Mouse (Mus musculus) kidney, adult 8-10 months (tissue): ENCODE results near the gene Hdhd3.

Experiments used
- DNase-seq, 2 experiments: peaks; one replicate each; pipeline ENCODE4 v3.0.0; 2022

Hdhd3 gene

DNA sequence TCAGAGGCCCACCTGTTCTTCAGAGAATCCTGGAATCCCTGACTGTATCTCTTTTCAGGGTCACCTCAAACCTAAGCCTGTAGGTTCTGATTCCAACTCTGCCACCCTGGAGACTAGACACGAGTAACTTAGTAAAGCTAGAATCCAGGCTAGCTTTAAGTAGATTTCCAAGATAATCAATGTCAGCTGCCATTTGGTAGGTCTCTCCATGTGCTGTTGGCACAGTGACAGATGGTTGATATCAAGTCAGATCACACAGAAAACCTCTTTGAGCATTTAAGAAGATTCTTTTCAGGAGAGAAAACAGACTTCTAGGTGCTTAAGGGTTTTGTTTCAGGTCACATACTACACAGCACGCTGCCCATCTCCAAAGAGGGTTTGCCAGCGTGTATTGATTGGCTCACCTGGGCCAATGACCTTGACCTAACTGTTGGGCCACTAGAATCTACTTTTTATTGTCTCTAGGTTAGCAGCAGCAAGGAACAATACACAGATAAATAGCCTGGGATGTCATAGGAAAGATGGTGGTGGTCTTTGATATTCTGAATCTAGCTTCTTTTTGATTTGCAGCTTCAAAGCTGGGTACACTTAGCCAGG is at the start of gene Hdhd3:
Gene Hdhd3 (minus strand): TSS at position 94 of the 597 bp plus-strand sequence.
- DNase-seq, result no peak

DNA sequence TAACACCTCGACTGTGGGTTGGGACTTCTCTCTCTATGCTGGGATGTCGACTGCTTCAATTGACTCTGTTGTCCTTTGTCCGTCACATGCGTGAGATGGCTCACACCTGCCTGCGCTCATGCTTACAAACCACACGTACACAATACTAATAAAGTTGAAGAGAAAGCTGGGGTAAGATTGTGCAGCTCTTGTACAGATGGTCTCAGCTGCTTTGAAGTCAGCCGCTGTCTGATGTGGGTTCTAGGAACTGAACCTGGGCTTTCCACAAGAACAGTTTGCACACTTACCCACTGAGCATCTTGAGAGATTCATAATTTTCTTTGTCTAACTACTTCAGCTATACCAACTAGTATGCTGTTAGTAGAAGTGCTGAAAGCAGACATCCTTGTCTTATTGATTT is 48.7 kb upstream of the Hdhd3 start:
- no peak for DNase-seq

DNA sequence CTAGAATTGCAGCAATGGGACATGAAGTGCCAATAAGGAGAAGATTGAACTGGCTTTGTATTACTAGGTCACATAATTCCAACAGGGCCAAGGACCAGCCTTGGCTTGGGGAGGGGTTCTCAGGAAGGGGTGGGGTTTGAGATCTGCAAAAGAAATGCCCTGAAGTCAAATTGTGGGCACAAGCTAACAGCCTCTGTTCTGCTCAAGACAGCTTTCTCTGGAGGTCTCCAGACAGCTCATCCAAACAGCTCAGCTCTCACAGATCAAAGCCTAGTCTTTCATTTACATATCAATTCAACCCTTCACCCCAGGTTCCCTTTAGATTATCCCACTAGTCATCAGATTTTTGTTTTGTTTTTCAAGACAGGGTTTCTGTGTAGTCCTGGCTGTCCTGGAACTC is 41.5 kb upstream of the Hdhd3 start:
- no peak for DNase-seq

DNA sequence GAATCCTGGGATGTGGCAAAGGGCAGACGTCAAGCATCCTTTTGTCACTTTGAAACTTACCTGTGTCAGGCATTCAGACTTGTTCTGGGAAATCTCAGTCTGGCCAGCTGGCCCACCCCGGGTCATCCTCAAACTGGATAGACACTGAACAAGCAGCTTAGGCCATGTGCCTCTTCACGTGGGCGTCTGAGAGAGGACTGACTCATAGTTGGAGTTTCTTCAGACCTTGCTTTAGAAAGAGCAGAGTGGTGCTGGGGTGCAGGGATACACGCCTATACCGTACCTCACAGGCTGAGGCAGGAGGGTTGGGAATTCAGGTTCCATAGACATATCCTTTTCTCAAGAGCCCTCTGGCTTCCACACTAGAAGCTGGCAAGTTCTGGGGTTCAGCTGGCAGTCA is 40.5 kb upstream of the Hdhd3 start:
- DNase-seq, result no peak

DNA sequence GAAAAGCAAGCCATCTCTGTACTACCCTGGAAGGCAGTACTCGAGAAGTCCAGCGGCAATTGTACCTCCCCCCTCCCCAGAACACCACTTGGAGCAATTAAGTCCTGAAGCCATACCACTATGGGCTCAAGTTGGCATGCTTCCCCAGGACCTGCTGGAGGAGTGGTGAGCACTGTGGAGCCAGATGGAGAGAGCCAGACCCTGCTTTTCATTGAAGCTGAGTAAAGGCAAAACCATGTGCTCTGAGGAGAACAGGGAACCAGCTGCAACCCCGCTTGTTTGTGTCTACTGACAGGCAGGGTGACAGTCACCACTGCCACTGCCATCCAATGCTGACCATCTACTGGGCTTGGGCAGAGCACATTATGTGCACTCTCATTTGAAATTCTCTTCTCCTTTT is 38.5 kb upstream of the Hdhd3 start:
- DNase-seq, result no peak

DNA sequence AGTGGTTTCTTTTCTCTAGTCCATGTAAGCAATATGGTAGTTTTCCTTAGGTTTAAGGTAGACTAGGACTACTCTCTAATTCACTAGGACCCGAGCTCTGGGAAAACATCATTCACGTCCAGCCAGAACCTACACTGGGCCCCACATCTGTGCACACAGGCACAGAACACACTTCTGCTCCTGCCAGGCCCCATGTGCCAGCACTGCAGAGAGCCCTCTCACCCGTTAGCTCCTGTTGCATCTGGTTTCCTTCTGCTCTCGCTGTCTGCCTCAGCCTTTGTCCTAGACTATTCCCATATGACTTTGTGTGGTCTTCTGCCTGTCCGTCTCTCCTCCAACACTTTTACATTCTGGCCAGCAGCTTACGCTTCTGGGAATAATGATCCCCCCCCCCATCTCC is 30.5 kb upstream of the Hdhd3 start:
- no peak for DNase-seq

DNA sequence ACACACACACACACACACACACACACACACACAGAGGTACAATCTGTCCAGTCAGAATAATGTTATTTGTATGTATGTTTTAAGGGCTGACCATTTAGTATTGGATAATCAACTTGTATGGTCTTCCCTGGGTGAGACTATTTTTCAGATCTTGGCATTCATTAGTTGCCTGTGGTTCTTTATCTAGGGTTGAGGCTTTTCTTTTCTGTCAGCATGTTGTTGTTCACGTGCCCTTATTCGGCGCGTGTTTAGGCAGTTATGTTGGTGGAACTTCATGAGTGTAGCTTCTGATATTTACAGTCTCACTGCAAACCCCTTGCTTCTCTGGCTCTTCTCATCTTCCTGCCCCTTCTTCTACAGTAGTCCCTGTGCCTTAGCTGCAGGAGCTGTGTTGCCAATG is 24.4 kb upstream of the Hdhd3 start:
- DNase-seq, result no peak

DNA sequence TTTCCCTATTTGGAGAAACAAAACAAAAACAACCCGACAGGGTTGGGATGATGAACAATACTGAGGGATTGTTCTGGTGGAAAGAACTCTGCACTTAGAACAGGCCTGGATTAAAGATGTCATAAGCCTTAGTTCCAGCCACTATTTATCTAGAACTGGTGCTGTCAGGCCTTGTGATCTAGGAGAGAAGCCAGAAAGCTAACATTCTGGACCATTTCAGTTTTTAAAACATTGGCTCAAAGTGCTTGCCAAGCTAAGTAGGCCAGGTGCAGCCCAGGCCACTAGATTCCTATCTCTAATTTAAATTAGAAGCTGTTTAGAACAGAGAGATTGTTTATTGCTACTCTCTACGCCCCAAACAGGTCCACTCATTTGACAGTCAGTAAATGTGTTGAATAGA is 23.0 kb upstream of the Hdhd3 start:
- no peak for DNase-seq

DNA sequence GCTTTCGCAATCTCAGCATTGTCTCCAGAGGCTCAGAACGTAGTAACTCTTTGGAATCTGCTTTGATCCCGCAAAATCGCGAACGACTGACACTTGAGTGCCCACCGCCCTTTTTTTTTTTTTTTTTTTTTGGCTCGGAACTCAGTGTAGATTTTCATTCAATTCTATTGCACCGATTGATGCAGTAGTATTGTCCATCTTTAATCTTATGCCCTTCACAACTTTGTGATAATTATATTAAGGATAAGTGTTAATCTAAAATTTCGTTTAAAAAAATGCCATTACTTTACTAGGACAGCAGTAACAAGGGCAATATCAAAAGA is 22.2 kb upstream of the Hdhd3 start:
- no peak for DNase-seq

DNA sequence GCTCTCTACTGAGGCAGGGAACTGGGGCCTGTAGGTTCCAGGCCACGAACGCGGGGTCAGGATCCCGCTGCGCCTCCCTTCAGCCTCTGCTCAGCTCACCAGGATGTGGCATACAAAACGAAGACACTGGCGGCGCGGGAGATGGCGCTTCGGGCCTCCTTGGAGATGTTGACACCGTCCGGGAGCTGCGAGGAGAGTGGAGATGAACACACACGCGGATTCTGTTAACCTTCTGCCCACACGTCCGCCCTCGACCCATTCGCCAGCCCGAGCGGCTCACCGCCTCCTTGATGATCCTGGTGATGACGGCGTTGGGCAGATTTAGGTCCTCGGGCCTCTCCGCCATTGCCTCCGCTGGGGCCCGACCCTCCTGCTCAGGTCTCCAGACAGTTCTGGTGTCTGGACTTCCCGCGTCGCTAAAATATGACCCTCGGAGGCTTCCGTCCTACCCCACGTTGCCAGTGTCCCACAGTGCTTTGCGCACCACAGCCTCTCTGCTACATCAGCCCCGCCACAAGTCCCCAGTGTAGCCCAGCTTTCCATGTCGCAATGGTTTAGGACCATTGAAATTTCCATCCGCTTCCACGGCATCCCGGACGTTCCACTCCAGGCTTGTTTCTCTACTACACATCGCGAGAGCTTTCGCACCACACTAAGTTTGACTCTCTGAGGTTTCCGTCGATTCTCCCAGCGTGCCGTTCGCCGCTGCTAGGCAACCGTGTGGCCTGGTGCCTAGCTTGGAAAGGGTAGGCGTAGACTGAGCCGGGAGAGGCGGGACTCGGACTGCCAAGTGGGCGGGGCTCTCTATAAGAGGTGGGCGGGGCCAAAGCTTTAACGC is 21.6 kb upstream of the Hdhd3 start, which contains the start of the genes Pole3 and 4933430I17Rik:
Gene Pole3 (minus strand): TSS at position 418 of the 838 bp plus-strand sequence.
Gene 4933430I17Rik (plus strand): TSS at position 719 of the 838 bp plus-strand sequence.
- DNase-seq, result peak; percentile 95 to 96

DNA sequence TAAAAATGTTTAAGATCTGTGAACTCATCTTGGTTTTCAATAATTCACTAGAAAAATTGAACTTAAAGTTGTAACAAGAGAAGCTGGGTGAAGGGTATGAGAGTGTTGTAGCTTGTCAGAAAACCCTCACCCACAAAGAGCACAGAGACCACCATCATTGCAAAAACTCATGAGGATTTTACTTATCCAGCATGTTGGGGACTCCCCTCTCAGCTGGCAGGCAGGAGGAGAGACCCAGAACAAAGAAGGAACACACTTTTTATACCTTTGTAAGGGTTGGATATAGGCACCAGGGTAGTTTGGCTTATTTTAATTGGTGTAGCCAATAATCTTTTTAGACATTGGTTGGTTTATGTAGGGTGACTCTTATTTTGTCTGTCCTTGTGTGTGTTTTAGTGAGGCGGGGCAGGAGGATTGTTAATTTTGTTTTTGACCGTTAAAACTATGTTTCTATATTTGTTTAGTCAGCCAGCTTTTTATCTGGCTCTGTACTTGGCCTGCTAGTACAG is 17.7 kb upstream of the Hdhd3 start:
- DNase-seq, result no peak

DNA sequence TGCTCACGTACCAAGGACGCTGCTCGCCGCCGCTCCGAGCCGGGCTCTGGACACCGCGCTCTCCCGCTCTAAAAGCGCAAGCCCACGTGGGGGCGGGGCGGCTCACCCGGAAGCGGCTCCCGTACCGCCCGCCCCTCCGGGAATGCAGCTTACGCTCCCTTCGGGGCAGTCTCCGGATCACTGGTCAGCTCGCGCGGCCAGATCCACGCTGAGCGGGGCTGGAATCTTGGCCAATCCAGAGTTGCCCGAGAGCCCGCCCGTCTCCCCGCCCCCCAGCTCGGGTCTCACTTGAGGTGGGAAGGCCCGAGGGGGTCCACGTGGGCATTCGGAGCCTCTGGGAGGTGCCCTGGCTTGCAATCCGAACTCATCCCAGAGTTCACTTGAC is 16.6 kb upstream of the Hdhd3 start, which contains the start of gene Alad:
Gene Alad (minus strand): TSS at position 70 of the 385 bp plus-strand sequence.
- peak; percentile 93 to 95 for DNase-seq

DNA sequence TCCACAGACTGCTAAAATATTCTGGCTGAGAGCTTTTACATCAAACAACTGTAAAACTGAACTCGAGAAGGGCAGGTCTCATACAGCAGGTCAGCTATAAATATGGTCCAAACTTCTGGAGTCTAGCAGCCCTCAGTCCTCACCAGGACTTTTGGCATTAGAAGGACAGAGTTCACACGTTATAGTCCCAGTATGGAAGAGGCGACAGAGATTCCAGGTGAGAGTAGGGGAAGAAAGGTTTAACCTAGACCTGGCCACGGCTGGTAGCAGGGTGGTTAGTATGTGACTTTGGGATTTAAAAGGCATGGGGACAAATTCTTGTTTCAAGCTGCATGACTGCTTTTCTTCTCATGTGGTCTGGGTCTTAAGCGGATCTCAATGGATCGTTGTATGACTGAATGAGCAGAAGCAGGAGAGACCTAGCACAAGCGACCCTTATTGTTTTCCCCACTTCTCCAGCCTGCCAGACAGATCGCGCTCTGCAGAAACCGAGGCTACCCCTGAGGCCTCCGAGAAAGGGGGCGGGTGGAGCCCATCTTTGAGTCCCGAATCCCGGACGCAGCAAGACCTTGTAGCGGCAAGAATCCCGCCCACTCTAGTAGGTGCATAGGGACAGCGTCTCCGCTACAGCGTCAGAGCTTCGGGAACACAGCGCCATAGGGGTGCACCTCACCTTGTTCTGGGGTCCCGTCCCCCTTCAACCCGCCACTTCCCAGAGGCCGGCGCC is 16.0 kb upstream of the Hdhd3 start:
- DNase-seq, result no peak

DNA sequence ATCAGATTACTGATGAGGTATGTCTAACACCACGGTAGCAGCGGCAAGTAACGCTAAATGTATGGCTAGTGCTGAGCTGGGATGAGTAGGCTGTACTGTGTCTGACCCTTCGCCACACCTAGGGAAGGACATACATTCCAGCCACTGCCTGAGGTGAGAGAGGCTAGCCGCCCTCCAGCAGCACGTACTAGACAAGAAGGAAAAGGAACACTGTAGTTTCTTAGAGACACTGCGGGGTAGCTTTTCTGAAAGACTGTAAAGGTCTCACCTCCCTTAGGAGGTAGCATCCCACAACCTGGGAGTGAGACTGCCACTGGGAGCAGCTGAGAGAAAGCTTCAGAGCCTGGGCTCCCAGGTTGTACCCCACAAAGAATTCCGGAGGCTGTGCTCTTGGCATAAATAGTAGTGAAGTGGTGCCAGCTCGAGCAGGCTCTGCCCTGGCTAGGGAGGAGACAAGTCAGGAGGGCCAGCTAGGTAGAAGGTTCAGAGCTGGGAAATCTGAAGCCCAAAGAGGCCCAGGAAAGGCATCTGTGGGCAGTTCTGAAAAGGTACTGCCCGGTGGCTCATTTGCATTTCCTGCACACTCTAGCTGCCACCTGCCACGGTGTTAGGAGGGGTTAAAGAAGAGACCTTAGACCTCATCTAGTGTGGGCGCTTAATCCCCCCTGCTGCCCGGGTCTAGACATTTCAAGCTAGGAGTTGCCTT is 15.3 kb upstream of the Hdhd3 start:
- peak; percentile 72 to 81 for DNase-seq

DNA sequence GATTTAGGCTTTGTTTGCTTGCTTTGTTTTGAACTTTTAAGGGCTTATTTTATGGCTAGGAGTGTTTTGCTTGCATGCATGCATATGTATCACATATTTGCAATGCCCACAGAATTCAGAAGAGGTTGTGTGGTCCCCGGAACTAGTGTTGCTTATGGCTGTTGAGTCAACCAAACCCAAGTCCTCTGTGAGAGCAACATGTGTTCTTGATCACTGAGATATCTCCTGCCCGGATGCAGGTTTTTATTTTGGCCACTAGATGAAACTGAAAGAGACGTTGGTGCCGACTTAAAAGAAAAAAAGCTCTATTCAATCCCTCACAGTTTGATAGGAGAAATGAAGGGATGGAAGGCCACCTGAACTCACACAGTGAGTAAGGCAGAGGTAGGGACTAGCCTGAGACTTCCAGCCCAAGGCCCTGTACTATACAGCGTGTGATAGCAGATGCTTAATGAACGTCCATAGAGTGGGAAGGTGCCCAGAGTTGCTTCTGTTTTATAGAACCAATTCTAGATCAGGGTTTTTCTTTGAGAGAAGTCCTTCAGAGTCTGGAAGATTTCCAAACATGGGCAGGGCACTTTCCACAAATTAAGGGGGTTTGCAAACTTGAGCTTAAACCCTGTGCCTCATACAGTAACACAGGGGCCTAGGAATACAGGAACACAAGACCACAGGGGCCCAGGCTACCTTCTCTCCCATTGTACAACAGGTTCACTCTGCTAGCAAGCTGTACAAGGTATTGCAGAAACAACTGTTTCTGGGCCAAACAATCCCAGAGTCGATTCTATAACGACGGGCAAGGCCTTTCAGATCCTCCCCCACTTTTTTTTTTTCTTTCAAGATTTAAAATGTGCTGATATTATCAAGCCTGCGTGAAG is 14.5 kb upstream of the Hdhd3 start:
- DNase-seq, result no peak

DNA sequence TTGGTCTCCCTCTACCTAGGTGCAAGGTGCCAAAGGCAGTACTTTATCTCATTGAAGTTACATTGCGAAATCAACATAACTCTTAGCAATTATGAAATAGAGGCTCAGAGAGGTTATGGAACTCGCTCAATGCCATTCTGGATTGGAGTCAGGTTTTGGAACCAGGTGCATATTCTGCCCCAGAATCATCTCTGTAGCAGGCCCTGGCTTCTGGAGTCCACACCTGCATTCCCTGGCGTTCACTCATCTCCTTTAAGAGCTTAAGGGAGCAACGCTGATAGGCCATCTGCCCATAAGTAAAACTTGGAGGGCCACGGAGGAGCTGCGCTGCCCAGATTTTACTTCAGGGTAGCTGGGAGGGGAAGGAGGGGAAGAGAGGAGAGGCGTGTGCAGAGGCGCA is 13.8 kb upstream of the Hdhd3 start:
- DNase-seq, result no peak

DNA sequence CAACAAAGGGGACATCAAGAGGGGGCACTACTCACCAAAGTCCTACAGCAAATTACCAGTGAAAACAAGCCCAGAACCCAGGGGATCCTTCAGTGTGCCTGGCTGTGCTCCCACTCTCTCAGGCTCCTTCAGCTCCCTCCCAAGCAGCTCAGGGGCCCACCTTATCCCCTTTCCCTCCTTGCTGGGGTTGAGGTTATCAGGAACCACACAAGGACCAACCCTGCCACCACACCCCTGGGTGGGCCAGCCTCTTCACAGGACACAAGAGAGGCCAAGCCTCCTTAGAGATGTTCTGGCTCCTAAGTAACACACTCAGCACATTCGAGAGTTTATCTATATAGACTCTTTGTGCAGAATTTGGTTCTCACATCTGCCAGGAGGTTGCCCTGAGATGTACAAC is 13.3 kb upstream of the Hdhd3 start:
- no peak for DNase-seq

DNA sequence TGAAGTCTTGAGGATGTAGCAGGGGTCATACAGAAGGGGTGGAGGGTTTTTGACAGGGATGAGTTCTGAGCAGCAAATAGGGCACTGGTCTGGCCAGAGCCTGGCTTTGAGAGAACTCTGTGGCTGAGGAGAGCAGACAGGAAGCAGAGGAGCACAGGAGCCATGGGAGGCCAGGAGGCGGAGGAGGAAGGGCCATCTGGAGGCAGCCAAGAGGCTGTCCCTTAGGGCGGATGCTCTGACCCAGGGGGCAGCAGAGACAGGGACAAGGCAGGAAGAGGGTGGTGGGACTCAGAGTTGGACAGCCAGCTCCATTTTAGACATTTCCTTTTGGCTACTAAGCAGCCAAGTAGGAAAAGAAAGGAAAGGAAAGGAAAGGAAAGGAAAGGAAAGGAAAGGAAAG is 12.8 kb upstream of the Hdhd3 start:
- peak; percentile 69 to 79 for DNase-seq

DNA sequence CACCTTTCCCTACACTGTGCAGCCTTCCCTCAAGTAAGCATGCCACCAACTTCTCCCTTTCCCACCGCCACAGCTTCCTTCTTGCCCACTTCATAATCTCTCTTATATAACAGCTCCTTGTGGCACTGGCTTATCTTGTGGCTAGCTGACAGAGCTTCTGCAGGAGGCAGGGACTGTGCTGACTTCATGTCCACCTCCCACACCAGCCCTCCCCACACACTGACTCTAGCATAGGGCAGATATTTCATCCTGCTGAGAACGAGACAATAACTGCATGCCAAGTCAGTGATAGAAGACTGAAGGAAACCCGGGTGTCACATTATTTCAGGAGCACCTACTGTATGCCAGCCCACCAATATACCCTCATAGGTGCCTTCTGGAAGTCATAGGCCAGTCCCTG is 12.2 kb upstream of the Hdhd3 start:
- no peak for DNase-seq

DNA sequence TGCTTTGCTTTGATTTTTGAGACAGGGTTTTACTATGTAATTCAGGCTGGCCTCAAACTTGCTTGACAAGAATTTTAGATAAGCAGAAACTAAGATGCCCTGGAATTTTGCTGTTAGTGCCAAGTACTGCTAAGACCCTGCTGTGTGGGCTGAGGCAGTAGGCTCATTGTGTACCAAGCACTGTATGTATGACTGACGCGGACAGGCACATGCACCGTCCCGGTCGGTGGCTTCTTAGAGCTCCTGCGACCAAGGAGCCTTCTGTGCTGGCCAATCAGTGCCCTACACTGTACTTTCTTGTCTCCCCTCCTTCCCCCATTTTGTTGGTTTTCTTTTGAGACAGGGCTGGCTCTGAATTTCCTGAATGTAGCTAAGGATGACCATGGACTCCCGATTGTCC is 11.7 kb upstream of the Hdhd3 start:
- DNase-seq, result no peak

DNA sequence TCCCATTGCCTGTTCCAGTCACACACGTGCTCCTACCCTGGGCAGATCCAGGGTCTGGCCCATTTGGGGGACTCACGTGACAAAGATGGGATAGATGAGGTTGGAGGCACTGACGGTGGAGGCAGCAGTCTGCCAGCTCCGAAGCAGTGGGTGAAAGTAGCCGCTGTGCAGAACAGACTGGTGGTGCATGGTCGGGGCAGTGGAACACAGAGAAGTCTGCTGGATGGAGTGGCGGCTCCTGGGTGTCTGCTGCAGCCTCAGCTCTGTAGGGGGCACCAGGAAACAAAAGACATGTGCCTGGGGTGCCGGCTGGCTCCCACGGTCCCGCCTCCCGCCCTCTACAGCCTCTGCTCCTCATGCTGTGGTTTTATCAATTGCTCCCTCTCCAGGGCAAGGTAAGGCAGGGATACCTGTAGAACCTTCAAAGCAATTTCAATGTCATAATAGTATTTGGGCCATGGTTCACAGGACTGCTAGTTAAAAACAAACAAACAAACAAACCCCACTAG is 10.8 kb upstream of the Hdhd3 start:
- no peak for DNase-seq

DNA sequence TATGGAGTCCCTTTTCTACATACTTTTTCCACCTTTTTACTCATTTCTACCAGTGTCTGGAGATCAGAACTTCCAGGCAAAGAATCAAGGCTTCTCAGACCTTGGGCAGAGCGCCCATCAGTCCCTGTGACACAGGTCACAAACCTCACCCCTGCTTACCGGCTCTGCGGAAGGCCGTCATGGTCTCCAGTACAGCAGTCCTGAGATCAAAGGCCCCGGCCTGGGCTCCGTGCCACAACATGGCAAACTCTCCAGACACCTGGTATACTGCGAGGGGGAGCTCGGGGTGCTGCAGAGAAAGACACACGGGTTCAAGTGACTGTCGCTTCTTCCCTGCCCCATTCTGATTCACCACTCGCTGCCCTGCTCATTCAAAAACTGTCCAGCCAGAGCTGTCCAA is 6.7 kb upstream of the Hdhd3 start:
- peak; percentile 83 to 87 for DNase-seq
